Mouse (Mus musculus) adrenal gland, adult 18-20 months (tissue): ENCODE data around the gene Vti1b. TPM values are rescaled to one million over a fixed set of nuclear protein-coding genes. Genes with fewer than 3 reads are reported as not detected.

Source experiments
- DNase-seq, 2 experiments: peaks; one replicate each; pipeline ENCODE4 v3.0.0; 2021 to 2022; ENCODE audit warnings: low spot score in 2 of 2
- total RNA-seq, 2 experiments: library from RNA; stranded (reverse); gene quantifications; 1 replicate in 1 of 2; 2 replicates in 1 of 2; pipeline ENCODE4 v1.2.3; 2021

The Vti1b gene
- total RNA-seq, 2 experiments from 2014 or later: 121 to 131 TPM

GRCm38 (mm10) chr12:79139417-79139816 lies 33.0 kb downstream of the Vti1b start:
- DNase-seq: no peak

- no peak for DNase-seq
These were observed 33.5 kb downstream of the Vti1b start for GRCm38 (mm10) chr12:79138999-79139398.

GRCm38 (mm10) chr12:79136949-79137348 lies 35.5 kb downstream of the Vti1b start:
- no peak for DNase-seq

- no peak for DNase-seq
These were observed 37.4 kb downstream of the Vti1b start for GRCm38 (mm10) chr12:79135105-79135504.

- DNase-seq: no peak
These were observed 37.8 kb downstream of the Vti1b start for GRCm38 (mm10) chr12:79134676-79135075.

GRCm38 (mm10) chr12:79131706-79132460 lies 40.6 kb downstream of the Vti1b start:
- no peak for DNase-seq

GRCm38 (mm10) chr12:79131178-79131675 lies 41.2 kb downstream of the Vti1b start:
- DNase-seq: no peak

- DNase-seq: peak; percentile 52 to 57
These were observed 41.9 kb downstream of the Vti1b start, which contains the start of gene Arg2 for GRCm38 (mm10) chr12:79130299-79131177. TSS of gene Arg2 (plus strand) at chr12:79130777.

- no peak for DNase-seq
These were observed 49.6 kb downstream of the Vti1b start for GRCm38 (mm10) chr12:79122820-79123219.

GRCm38 (mm10) chr12:79118991-79119390 lies 53.5 kb downstream of the Vti1b start:
- no peak for DNase-seq

Other genes with a start within 250 kb of the Vti1b start
- gene Tmem229b, start 165.0 kb downstream of the Vti1b start, total RNA-seq: 10 to 100 TPM in 1 of 2 experiments, 1 to 10 TPM in 1; 6.2 to 10.3 TPM
- 1 to 10 TPM; 1.9 to 3.6 TPM for gene Plekhh1, start 143.5 kb downstream of the Vti1b start, total RNA-seq
- 1 to 10 TPM; 7.5 to 9.6 TPM for gene Pigh, start 83.0 kb downstream of the Vti1b start, total RNA-seq
- under 1 TPM; 0.48 to 0.50 TPM for gene Arg2, start 41.9 kb downstream of the Vti1b start, total RNA-seq
- gene Rdh11, start 19.6 kb upstream of the Vti1b start, total RNA-seq: 10 to 100 TPM; 18.6 to 20.2 TPM
- gene Rdh12, start 36.2 kb upstream of the Vti1b start, total RNA-seq: under 1 TPM; 0.53 to 0.64 TPM
- gene Zfyve26, start 123.6 kb upstream of the Vti1b start, total RNA-seq: 10 to 100 TPM; 18.7 to 22.5 TPM
- gene Rad51b, start 124.6 kb upstream of the Vti1b start, total RNA-seq: under 1 TPM; 0.26 to 0.46 TPM